Mouse (Mus musculus) ES-E14 (cell line): ENCODE data around the gene Plch2.

Experiments used
- HCFC1 ChIP-seq: IDR thresholded peaks from 2 replicates; pipeline ENCODE4 v1.6.1; 2012; ENCODE audit warnings: low read length, inconsistent platforms, borderline replicate concordance; ENCODE audit not compliant: insufficient read depth
- MAFK ChIP-seq: IDR thresholded peaks from 2 replicates; pipeline ENCODE4 v1.6.1; 2014; ENCODE audit warnings: mild to moderate bottlenecking, low read depth, low read length, inconsistent platforms; ENCODE audit not compliant: insufficient read depth
- ZC3H11A ChIP-seq: IDR thresholded peaks from 2 replicates; pipeline ENCODE4 v1.6.1; 2012; ENCODE audit warnings: low read depth, mild to moderate bottlenecking, inconsistent platforms, low read length, borderline replicate concordance
- ZNF384 ChIP-seq: IDR thresholded peaks from 2 replicates; pipeline ENCODE4 v1.6.1; 2012; ENCODE audit warnings: low read depth, low read length, inconsistent platforms

DNA sequence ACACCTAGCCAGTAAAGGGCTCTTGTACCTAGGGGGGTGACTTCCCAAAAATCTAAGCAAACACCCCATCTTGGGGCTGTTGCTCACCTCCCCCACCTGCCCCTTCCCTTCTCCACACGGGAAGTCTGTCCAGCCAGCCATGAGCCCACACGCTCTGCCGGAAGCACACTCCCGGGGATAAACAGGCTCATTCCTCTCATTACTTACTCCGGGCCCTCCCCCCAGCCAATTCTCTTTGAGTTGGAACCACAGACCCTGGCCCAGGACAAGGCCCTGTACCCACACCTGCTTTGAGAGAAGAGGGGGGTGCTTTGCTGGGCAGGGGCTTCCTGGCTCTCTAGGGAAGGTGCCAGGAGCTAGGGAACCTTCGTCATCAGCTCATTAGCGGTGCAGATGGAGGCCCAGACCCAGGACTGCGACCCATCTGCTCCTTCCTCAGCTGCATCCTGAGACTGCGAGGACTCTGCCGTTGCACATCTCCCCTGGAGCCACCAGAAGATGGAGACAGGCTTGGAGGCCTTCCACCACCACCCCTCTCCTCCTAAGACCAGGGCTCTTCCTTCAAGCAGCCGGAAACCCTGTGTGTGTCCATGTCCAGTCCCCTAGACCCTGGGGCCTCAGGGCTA is 39.2 kb downstream of the Plch2 start:
- no peak for TF ChIP-seq ZC3H11A
- no peak for TF ChIP-seq ZNF384
- no peak for TF ChIP-seq HCFC1
- no peak for TF ChIP-seq MAFK
